Mouse (Mus musculus): ENCODE measurements around the gene Nub1.

- TF ChIP-seq CTCF (IDR thresholded peaks at IDR 0.05; ENCODE audit: low read depth, low read length) (no peak), POLR2A (IDR thresholded peaks at IDR 0.05; ENCODE audit: extremely low read depth, insufficient read depth, low read length) (no peak)
Observed at GRCm38 (mm10) chr5:24724270-24724634, 38.9 kb downstream of the Nub1 start.
